Mouse (Mus musculus) adrenal gland, adult 18-20 months (tissue): ENCODE data around the gene Zfp354a. TPM values are rescaled to one million over a fixed set of nuclear protein-coding genes. Genes with fewer than 3 reads are reported as not detected.

Experiments
- total RNA-seq, 2 experiments: library from RNA; stranded (reverse); gene quantifications; 1 replicate in 1 of 2; 2 replicates in 1 of 2; pipeline ENCODE4 v1.2.3; 2021

Zfp354a gene
- total RNA-seq, 2 experiments from 2014 or later, result 5.6 to 9.8 TPM

Other genes starting within 250 kb of the Zfp354a start
- gene Zfp354c, start 231.5 kb upstream of the Zfp354a start, total RNA-seq, result 1 to 10 TPM; 4.3 to 4.8 TPM
- under 1 TPM; 0.53 to 0.99 TPM for gene Zfp879, start 217.7 kb upstream of the Zfp354a start, total RNA-seq
- gene Grm6, start 208.6 kb upstream of the Zfp354a start, total RNA-seq, result not detected
- gene Zfp454, start 171.6 kb upstream of the Zfp354a start, total RNA-seq, result 1 to 10 TPM; 1.5 to 2.3 TPM
- 1 to 10 TPM; 6.9 to 8.2 TPM for gene Zfp2, start 143.1 kb upstream of the Zfp354a start, total RNA-seq
- 1 to 10 TPM; 2.2 to 2.9 TPM for gene Zfp354b, start 127.6 kb upstream of the Zfp354a start, total RNA-seq
- not detected for gene 4933414I15Rik, start 115.5 kb upstream of the Zfp354a start, total RNA-seq
- not detected for gene Prop1, start 105.5 kb upstream of the Zfp354a start, total RNA-seq
- not detected for gene Olfr1378, start 92.7 kb upstream of the Zfp354a start, total RNA-seq
- gene Olfr1377, start 77.3 kb upstream of the Zfp354a start, total RNA-seq, result not detected
- gene Olfr51, start 55.7 kb upstream of the Zfp354a start, total RNA-seq, result not detected
- under 1 TPM in 1 of 2 experiments, not detected in 1; 0.43 TPM for gene Olfr54, start 45.0 kb upstream of the Zfp354a start, total RNA-seq
- not detected for gene Olfr1375, start 11.1 kb upstream of the Zfp354a start, total RNA-seq
- not detected for gene Gm12569, start 161.2 kb downstream of the Zfp354a start, total RNA-seq
- 100 to 1,000 TPM in 1 of 2 experiments, 10 to 100 TPM in 1; 87.0 to 115 TPM for gene Clk4, start 202.5 kb downstream of the Zfp354a start, total RNA-seq
- gene BC049762, start 203.8 kb downstream of the Zfp354a start, total RNA-seq, result under 1 TPM; 0.54 to 0.70 TPM
- gene Col23a1, start 230.7 kb downstream of the Zfp354a start, total RNA-seq, result 1 to 10 TPM; 2.0 to 7.4 TPM